Mouse (Mus musculus): ENCODE results near the gene 1700001C19Rik. TPM values are rescaled to one million over a fixed set of nuclear protein-coding genes. Genes with fewer than 3 reads are reported as not detected.

The 1700001C19Rik gene
- total and polyA plus RNA-seq, 2 experiments from 2014 or later, result 0.14 to 0.35 TPM

GRCm38 (mm10) chr17:47462209-47462608 lies 25.0 kb upstream of the 1700001C19Rik start:
- Histone ChIP-seq H3K27ac (ENCODE audit: low read depth, low read length) (no peak overlapping the region), H3K9me3 (ENCODE audit: low read length) (no peaks in the 10 kb centered on the region), H3K4me1 (ENCODE audit: insufficient read depth) (no peaks in the 10 kb centered on the region), H3K4me2 (ENCODE audit: low read depth) (no peak overlapping the region), H3K27me3 (ENCODE audit: insufficient read depth, low read length) (peaks cover under 1% of the 10 kb centered on the region; the same call in 1 of the 2 replicates), H3K9ac (no peak overlapping the region), H3K4me3 (ENCODE audit: low read depth, low read length) (no peak overlapping the region), H3K36me3 (ENCODE audit: insufficient read depth) (no peaks in the 10 kb centered on the region)
- TF ChIP-seq CTCF (IDR thresholded peaks at IDR 0.05; ENCODE audit: low read depth), result no peak
- no peak for ATAC-seq
- DNase-seq, result no peak
- WGBS, result 81% methylated on average over 7 of the region's 7 CpGs

- Histone ChIP-seq H3K4me3 (ENCODE audit: low read depth, low read length) (no peak overlapping the region), H3K9me3 (ENCODE audit: low read length) (no peaks in the 10 kb centered on the region), H3K27ac (ENCODE audit: low read depth, low read length) (no peak overlapping the region), H3K36me3 (ENCODE audit: insufficient read depth) (no peaks in the 10 kb centered on the region), H3K27me3 (ENCODE audit: insufficient read depth, low read length) (no peaks in the 10 kb centered on the region), H3K4me2 (ENCODE audit: low read depth) (no peak overlapping the region), H3K9ac (no peak overlapping the region), H3K4me1 (ENCODE audit: insufficient read depth) (no peaks in the 10 kb centered on the region)
- WGBS, result 76% methylated on average over 3 of the region's 3 CpGs
- TF ChIP-seq CTCF (IDR thresholded peaks at IDR 0.05; ENCODE audit: low read depth), result no peak
- no peak for ATAC-seq
- DNase-seq, result no peak
Observed at GRCm38 (mm10) chr17:47461688-47462087, 24.5 kb upstream of the 1700001C19Rik start.

- Histone ChIP-seq H3K36me3 (ENCODE audit: insufficient read depth) (no peaks in the 10 kb centered on the region), H3K4me1 (ENCODE audit: insufficient read depth) (no peaks in the 10 kb centered on the region), H3K27ac (ENCODE audit: low read depth, low read length) (no peak overlapping the region), H3K4me2 (ENCODE audit: low read depth) (no peak overlapping the region), H3K4me3 (ENCODE audit: low read depth, low read length) (no peak overlapping the region), H3K9ac (no peak overlapping the region), H3K27me3 (ENCODE audit: insufficient read depth, low read length) (no peaks in the 10 kb centered on the region), H3K9me3 (ENCODE audit: low read length) (no peaks in the 10 kb centered on the region)
- WGBS, result 84% methylated on average over 3 of the region's 3 CpGs
- DNase-seq, result no peak
- ATAC-seq, result no peak
- no peak for TF ChIP-seq CTCF (IDR thresholded peaks at IDR 0.05; ENCODE audit: low read depth)
Observed at GRCm38 (mm10) chr17:47459341-47459919, 22.3 kb upstream of the 1700001C19Rik start.

DNA sequence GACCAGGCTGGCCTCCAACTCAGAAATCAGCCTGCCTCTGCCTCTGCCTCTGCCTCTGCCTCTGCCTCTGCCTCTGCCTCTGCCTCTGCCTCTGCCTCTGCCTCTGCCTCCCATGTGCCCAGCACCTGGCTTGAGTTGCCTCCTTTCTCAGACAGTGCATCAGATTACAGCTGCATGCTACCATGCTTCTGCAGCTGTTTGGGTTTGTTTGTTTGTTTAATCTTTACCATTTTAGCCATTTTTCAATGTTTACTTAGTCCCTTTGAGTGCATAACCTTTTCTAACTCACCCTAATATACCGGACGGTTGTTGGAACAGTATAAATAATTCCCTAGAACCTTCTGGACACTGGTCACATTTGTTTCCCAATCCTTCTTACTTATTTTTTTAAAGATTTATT lies 21.8 kb upstream of the 1700001C19Rik start:
- H3K27me3 ChIP-seq (ENCODE audit: insufficient read depth, low read length), result no peaks in the 10 kb centered on the region
- H3K27ac ChIP-seq (ENCODE audit: low read depth, low read length), result no peak overlapping the region
- TF ChIP-seq CTCF (IDR thresholded peaks at IDR 0.05; ENCODE audit: low read depth), result no peak
- no peak for DNase-seq
- H3K4me1 ChIP-seq (ENCODE audit: insufficient read depth), result no peaks in the 10 kb centered on the region
- WGBS, result 96% methylated on average over 2 of the region's 2 CpGs
- ATAC-seq, result no peak
- no peak overlapping the region for H3K4me3 ChIP-seq (ENCODE audit: low read depth, low read length)
- H3K4me2 ChIP-seq (ENCODE audit: low read depth), result no peak overlapping the region
- H3K36me3 ChIP-seq (ENCODE audit: insufficient read depth), result no peaks in the 10 kb centered on the region
- H3K9me3 ChIP-seq (ENCODE audit: low read length), result no peaks in the 10 kb centered on the region
- H3K9ac ChIP-seq, result no peak overlapping the region

DNA sequence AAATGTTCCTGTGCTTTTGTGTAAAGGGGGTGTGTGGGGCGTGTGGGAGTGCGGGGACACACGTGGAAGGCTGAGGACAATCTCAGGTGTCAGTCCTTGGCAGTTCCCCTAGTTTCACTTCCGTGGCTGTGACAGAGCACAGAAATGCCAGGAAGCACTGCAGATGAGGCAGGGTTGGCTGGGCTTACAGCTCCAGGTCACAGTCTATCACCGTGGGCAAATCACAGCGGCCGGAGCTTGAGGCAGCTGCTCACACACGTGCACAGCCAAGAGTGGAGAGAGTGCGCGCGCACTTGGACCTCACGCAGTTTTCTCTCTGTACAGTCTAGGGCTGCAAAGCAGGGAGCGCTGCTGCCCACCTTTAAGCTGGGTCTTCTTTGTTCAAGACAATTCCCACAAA lies 21.1 kb upstream of the 1700001C19Rik start:
- Histone ChIP-seq H3K27me3 (ENCODE audit: insufficient read depth, low read length) (no peaks in the 10 kb centered on the region), H3K9ac (no peak overlapping the region), H3K4me3 (ENCODE audit: low read depth, low read length) (no peak overlapping the region), H3K4me2 (ENCODE audit: low read depth) (no peak overlapping the region), H3K9me3 (ENCODE audit: low read length) (no peaks in the 10 kb centered on the region), H3K36me3 (ENCODE audit: insufficient read depth) (no peaks in the 10 kb centered on the region), H3K4me1 (ENCODE audit: insufficient read depth) (no peaks in the 10 kb centered on the region), H3K27ac (ENCODE audit: low read depth, low read length) (no peak overlapping the region)
- no peak for ATAC-seq
- WGBS, result 81% methylated on average over 13 of the region's 13 CpGs
- DNase-seq, result no peak
- TF ChIP-seq CTCF (IDR thresholded peaks at IDR 0.05; ENCODE audit: low read depth), result no peak

GRCm38 (mm10) chr17:47454675-47455074 lies 17.5 kb upstream of the 1700001C19Rik start:
- H3K4me1 ChIP-seq (ENCODE audit: insufficient read depth), result no peaks in the 10 kb centered on the region
- H3K36me3 ChIP-seq (ENCODE audit: insufficient read depth), result no peaks in the 10 kb centered on the region
- no peak for DNase-seq
- no peak overlapping the region for H3K27ac ChIP-seq (ENCODE audit: low read depth, low read length)
- H3K4me3 ChIP-seq (ENCODE audit: low read depth, low read length), result no peak overlapping the region
- TF ChIP-seq CTCF (IDR thresholded peaks at IDR 0.05; ENCODE audit: low read depth), result no peak
- no peaks in the 10 kb centered on the region for H3K27me3 ChIP-seq (ENCODE audit: insufficient read depth, low read length)
- H3K9ac ChIP-seq, result no peak overlapping the region
- ATAC-seq, result no peak
- WGBS, result 55% methylated on average over 8 of the region's 8 CpGs
- no peak overlapping the region for H3K4me2 ChIP-seq (ENCODE audit: low read depth)
- H3K9me3 ChIP-seq (ENCODE audit: low read length), result no peaks in the 10 kb centered on the region

DNA sequence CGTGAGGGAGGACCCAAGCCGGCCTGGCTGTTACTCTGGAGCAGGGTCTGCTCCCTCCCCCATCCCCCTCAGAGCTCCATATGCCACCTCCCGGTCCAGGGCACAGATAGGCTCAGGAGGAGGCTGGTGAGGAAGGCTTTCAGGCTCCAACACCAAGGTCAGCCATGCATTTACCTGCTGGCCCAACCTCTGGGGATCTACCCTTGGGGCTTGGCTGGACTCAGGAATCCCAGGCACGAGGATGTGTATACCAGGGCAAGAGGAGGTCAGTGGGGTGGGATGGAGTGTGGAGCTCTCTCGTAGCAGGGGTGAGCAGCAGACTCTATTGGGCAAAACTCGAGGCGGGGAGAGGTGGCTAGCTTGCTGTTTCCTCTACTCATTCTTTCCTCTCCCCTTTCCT lies 15.7 kb upstream of the 1700001C19Rik start:
- H3K36me3 ChIP-seq (ENCODE audit: insufficient read depth), result no peaks in the 10 kb centered on the region
- no peaks in the 10 kb centered on the region for H3K27me3 ChIP-seq (ENCODE audit: insufficient read depth, low read length)
- H3K9ac ChIP-seq, result no peak overlapping the region
- no peak for TF ChIP-seq CTCF (IDR thresholded peaks at IDR 0.05; ENCODE audit: low read depth)
- no peaks in the 10 kb centered on the region for H3K4me1 ChIP-seq (ENCODE audit: insufficient read depth)
- no peak overlapping the region for H3K4me3 ChIP-seq (ENCODE audit: low read depth, low read length)
- 62% methylated on average over 7 of the region's 7 CpGs for WGBS
- H3K27ac ChIP-seq (ENCODE audit: low read depth, low read length), result no peak overlapping the region
- no peak for ATAC-seq
- DNase-seq, result no peak
- no peak overlapping the region for H3K4me2 ChIP-seq (ENCODE audit: low read depth)
- no peaks in the 10 kb centered on the region for H3K9me3 ChIP-seq (ENCODE audit: low read length)

All from forebrain, postnatal 0 days (tissue).